Mouse (Mus musculus) telencephalon, adult 2 months (tissue): Measurements from ENCODE around the gene Scgb2b20.
"Not testable (repeated sequence)": the region's sequence is repeated elsewhere in the genome, so short reads cannot be mapped to it uniquely, and the experiment has no call there.

Experiments used
- DNase-seq: peaks from one replicate; pipeline ENCODE4 v3.0.0-alpha.2; 2011; ENCODE audit warnings: low read depth, low spot score

Gene Scgb2b20

DNA sequence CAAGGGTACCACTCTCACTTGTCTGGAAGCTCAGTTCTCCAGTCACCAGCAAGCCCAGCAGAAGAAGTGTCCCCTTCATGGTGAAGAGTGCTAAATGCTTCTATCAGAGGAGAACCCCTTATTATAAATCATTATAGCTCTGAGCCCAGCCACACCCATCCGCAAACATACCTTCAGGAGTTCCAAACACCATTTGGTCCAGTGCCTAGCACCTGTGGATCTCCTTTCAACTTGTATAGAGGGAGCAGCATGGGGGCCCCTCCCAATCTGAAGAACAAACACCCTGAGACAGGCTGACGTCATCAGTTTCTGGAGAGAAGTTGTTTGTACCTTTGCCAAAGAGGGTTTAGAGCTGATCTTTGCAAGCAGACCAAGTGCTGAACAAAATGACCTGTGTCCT, at the start of gene Scgb2b20:
Gene Scgb2b20 (minus strand): TSS at position 101 of the 400 bp plus-strand sequence.
- not testable (repeated sequence) for DNase-seq

DNA sequence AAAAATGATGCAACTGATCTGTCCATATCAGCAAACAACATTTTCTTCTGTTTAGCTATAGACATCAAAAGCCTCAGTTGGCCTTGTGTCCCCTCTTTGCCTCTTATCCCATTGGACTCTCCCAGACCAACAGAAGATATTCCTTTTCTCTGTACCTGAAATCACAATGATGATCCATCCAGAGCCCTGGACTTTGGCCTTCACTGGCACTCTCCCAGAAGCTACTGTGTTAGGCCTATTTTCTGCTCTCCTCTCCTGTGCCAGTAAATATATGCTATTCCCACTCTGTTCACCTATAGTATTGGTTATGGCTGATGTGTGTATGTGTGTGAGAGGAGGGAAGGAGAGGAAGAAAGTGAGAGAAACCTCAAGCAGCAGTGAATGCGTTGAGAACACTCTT, 43.6 kb upstream of the Scgb2b20 start:
- DNase-seq: not testable (repeated sequence)

DNA sequence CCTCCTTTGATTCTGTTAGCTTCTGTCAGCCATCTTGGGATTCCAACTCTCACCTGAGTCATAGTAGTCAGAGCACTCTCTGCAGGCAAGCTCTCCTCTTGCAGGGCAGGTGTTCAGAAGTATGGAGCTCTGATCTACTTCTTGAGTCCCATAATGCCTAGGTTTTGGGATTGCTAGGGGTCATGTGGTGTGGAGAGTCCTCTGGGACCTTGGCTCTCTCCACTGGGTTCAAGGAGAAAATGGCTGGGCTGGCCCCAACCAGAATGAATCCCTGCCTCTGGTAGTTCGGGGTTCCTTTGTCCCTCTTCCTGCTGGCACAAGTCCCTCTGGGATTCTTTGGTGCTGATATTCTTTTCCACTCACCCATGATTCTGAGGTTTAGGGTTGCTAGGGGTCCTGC, 35.5 kb upstream of the Scgb2b20 start:
- DNase-seq: no peak

DNA sequence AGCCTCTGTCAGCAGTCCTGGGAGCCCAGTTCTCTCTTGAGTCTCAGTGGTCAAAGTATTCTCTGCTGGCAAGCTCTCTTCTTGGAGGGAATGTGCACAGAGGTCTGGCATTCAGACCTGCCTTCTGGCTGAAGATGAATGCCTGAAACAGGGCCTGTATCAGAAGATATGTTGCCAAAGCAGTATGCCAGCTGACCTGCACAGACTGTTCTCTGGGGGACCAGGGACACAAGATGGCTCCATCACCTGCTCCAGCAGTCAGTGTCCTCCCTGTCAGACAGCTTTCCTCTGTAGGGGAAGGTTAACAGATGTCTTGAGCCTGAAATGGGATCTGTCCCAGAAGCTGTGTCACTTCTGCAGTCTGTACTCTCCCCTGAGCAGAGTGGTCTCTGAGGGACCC, 33.6 kb upstream of the Scgb2b20 start:
- not testable (repeated sequence) for DNase-seq

DNA sequence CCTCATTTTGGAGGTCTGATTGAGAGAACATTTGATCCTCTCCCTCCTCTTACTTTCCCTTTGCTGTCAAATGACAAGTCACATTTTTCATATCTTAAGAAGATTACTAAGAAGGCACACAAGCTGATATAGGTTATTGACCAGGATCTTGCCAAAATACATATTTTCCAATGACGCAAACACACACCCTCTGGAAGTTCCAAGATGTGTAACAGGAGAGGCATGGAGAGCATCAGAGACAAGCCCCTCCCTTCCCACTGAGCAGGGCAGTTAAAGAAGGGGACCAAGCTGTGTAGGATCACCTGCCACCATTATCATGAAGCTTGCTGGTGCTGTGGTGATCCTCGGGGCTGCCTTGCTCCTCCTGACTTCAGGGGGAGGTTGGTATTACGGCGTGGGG, 6.8 kb upstream of the Scgb2b20 start, which contains the start of gene Scgb1b20:
Gene Scgb1b20 (plus strand): TSS at position 301 of the 400 bp plus-strand sequence.
- not testable (repeated sequence) for DNase-seq
